Mouse (Mus musculus) c-Kit-negative CD71-positive TER-119-positive erythroid progenitor cells, embryonic 14.5 days (primary cell): ENCODE data around the gene Mdh1.

Source experiments
- DNase-seq: peaks from one replicate; pipeline ENCODE4 v3.0.0-alpha.2; 2013; ENCODE audit warnings: low read depth, low spot score

The Mdh1 gene

GRCm38 (mm10) chr11:21571700-21572381 lies at the start of gene Mdh1, which contains the start of gene Wdpcp:
Mdh1 (minus strand) TSS chr11:21572367.
Wdpcp (plus strand) TSS chr11:21572235.
- peak; percentile 26 for DNase-seq

GRCm38 (mm10) chr11:21615915-21616314 lies 43.7 kb upstream of the Mdh1 start:
- no peak for DNase-seq

- no peak for DNase-seq
Observed at GRCm38 (mm10) chr11:21602497-21602896, 30.3 kb upstream of the Mdh1 start.

- DNase-seq, result no peak
Observed at GRCm38 (mm10) chr11:21583286-21583685, 11.1 kb upstream of the Mdh1 start.

GRCm38 (mm10) chr11:21581472-21581871 lies 9.3 kb upstream of the Mdh1 start:
- DNase-seq, result no peak

GRCm38 (mm10) chr11:21570973-21571372 lies 1.2 kb downstream of the Mdh1 start:
- DNase-seq, result no peak

GRCm38 (mm10) chr11:21570109-21570474 lies 2.1 kb downstream of the Mdh1 start:
- DNase-seq, result no peak

GRCm38 (mm10) chr11:21569456-21570108 lies 2.6 kb downstream of the Mdh1 start:
- DNase-seq, result no peak

GRCm38 (mm10) chr11:21569002-21569401 lies 3.2 kb downstream of the Mdh1 start:
- DNase-seq, result no peak

GRCm38 (mm10) chr11:21567733-21568132 lies 4.4 kb downstream of the Mdh1 start:
- no peak for DNase-seq

GRCm38 (mm10) chr11:21566934-21567333 lies 5.2 kb downstream of the Mdh1 start:
- no peak for DNase-seq

- DNase-seq, result no peak
Observed at GRCm38 (mm10) chr11:21564681-21565405, 7.3 kb downstream of the Mdh1 start.

- DNase-seq, result no peak
Observed at GRCm38 (mm10) chr11:21563617-21564325, 8.4 kb downstream of the Mdh1 start.

GRCm38 (mm10) chr11:21561347-21561746 lies 10.8 kb downstream of the Mdh1 start:
- DNase-seq, result no peak

- no peak for DNase-seq
Observed at GRCm38 (mm10) chr11:21559727-21560126, 12.4 kb downstream of the Mdh1 start.

GRCm38 (mm10) chr11:21552049-21552448 lies 20.1 kb downstream of the Mdh1 start:
- no peak for DNase-seq

- DNase-seq, result no peak
Observed at GRCm38 (mm10) chr11:21550222-21551173, 21.7 kb downstream of the Mdh1 start.

GRCm38 (mm10) chr11:21549754-21550153 lies 22.4 kb downstream of the Mdh1 start:
- DNase-seq, result no peak

GRCm38 (mm10) chr11:21549052-21549451 lies 23.1 kb downstream of the Mdh1 start:
- no peak for DNase-seq

- no peak for DNase-seq
Observed at GRCm38 (mm10) chr11:21547518-21547917, 24.6 kb downstream of the Mdh1 start.

- DNase-seq, result no peak
Observed at GRCm38 (mm10) chr11:21546671-21547070, 25.5 kb downstream of the Mdh1 start.
